Mouse (Mus musculus) layer of hippocampus, postnatal 14 days (tissue): Measurements from ENCODE around the gene 1110004F10Rik. TPM values are rescaled to one million over a fixed set of nuclear protein-coding genes. Genes with fewer than 3 reads are reported as not detected.

ENCODE experiments used
- DNase-seq, 2 experiments: peaks; one replicate each; pipeline ENCODE4 v3.0.0; 2021 to 2022; ENCODE audit warnings: low spot score in 2 of 2, mixed read lengths in 1 of 2
- total RNA-seq, 2 experiments: library from RNA; stranded (reverse); gene quantifications; 2 replicates each; pipeline ENCODE4 v1.2.3; 2021

1110004F10Rik gene
- total RNA-seq, 2 experiments from 2014 or later, result 116 to 117 TPM

DNA sequence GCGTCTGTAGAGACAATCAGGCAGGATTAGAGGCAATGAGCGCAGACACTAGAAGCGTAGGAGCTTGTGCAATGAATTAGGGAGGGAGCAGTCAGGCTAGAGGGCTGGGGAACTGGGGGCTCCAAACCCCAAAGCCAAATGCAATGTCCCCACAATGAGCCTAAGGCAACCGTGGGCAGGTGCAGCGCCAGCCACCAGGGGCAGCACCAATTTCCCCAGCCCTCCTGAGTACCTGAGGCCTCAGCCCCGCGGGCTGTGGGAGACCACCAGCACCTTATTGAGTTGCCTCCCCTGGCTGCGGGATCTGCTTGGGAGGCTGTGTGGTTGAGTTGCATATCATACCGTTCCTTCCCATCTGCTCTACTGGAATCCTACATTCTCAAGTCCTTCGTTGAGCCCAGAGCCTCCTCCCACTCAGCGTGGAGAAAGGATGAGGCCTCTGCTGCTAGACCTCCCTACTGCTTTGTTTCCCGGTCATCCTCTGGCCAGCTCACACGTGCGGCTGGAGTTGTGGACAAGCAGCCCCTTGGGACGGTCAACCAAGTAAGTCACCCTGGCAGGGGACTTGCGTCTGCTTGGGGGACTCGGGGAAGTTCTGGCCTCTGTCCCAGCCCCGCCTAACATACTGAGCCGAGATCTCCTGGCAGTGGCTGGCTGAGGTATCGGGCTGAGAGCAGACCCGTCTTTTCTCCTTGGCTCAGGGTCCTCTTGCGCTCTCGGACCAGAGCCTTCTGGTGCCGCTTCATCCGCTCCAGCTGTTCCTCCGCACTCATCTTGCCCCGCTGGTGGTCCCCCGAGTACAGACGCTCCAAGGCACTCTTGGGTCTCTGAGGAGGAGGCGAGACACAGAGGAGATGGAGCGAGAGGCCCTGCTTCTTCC is 95.5 kb downstream of the 1110004F10Rik start:
- DNase-seq, result no peak

DNA sequence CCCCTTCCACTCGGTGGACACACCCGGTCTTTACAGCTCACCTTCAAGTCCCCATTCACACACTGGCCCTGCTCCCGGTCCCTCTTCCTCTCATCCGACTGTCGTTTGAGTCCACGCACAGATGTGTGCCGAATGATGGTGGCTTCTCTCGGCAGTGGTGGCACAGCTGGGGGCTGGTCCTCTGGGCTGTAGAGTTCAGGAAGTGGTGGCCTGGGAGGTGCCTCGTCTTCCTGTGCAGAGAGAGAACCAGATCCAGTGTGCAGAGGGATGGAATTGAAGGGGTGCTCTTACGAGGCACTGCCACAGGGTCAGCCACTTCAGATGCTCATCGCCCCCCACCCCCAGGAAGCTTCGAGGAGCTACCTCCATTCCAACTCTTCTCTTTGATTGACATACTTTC is 98.0 kb downstream of the 1110004F10Rik start:
- no peak for DNase-seq

DNA sequence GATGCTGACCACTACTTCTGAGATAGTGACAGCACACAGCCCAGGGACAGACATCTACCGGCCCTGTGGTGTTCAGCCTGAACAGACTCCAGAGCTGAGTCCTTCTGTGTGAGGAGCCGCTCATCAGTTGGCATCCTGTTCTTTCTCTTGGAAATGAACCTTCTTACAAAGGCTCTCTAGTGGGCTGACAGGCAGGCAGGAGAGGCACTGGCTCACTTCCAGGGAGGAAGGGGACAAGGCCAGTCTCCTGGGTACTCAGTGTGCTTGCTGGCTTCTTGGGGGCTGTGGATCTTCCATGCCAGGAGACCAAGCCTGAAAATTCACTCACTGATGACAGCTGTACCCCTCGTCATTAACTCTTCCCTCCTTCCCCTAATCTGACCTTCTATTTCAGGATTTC is 98.5 kb downstream of the 1110004F10Rik start:
- DNase-seq, result no peak

DNA sequence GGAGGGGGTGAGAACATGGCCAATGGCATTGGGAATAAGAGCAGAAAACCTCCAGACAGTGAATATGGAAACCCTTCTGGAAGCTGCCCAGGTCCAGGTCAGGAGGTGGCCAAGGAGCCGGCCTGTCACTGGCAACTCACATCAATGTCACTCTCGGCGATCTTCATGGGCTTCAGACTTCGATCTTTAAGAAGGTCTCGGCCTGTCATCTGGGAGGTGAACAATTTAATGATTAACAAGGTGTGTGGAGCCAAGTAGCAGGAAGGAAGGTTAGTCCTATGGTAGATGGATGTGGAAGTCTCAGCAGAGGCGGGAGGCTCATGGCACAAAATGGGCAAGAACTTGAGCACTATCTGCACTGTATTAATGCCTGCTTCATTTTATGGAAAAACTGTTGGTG is 105.8 kb downstream of the 1110004F10Rik start:
- DNase-seq, result no peak

DNA sequence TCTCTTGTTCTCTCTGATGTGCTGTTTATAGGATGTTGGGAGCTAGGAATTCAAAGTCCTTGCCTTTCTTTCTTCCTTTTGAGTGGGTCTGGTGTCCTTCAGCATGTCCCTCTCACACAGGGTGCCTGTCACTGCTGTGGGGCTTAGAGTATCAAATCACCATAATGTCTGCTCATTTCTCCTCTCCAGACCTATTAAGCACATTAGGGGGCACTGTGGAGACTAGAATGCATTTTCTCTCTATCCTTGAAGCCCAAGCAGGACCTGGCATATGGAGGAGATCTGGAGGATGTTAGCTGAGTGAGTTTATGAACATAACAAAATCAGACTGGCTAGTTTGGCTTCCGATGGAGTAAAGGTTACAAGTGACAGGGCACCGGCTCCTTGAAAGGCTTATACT is 107.9 kb downstream of the 1110004F10Rik start:
- no peak for DNase-seq

DNA sequence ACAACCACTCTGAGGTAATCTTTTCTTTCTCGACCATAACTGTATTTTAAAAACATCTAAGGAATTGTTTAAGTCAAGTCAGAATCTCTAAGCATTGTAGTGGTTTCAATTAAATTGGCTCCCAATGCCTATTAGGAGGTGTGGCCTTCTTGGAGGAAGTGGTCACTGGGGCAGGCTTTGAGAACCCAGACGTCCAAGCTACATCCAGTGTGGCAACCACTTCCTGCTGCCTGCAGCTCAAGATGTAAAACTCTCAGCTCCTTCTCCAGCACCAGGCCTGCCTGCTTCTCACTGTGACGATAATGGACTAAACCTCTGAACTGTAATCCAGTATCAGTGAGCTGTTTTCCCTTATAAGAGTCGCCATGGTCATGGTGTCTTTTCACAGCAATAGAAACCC is 110.4 kb downstream of the 1110004F10Rik start:
- no peak for DNase-seq

DNA sequence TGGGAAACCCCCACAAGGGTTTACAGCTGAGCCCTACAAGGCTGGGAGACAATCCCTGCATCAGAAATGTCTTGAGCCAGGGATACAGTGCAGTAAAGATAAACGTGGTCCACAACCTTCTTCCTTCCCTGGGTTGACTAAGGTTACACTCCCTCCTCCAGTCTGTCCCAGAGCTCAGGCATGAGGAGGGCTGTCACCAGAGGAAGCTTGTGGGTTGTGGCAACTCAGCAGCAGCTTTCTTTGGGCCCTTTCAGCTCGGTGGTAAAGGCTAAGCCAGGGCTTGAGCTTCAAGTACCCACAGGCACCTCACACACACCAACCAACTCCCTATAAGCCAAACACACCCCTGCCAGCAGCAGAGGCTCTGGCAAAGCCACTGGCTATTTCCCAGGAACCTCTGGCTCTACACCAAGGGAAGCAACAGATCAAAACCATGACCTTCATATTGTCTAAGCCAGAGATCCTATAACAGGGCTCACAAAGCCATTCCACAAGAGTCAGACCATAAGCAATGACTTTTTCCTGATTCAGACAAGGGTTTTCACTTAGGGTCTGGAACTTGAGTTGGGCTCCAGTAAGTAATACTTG is 114.7 kb downstream of the 1110004F10Rik start:
- no peak for DNase-seq

Other genes with a start within 250 kb of the 1110004F10Rik start
- 10 to 100 TPM; 38.8 to 39.1 TPM for gene Sox6, start 601 bp upstream of the 1110004F10Rik start, total RNA-seq
- gene Gm4353, start 45.2 kb downstream of the 1110004F10Rik start, total RNA-seq, result 1 to 10 TPM; 2.9 to 4.3 TPM